Mouse (Mus musculus): ENCODE results near the gene Scgb1b7. TPM values are rescaled to one million over a fixed set of nuclear protein-coding genes. Genes with fewer than 3 reads are reported as not detected.
"Not testable (repeated sequence)": the region's sequence is repeated elsewhere in the genome, so short reads cannot be mapped to it uniquely, and the experiment has no call there.

Scgb1b7 gene
- not detected in 2 replicates for total RNA-seq (2015)
- total RNA-seq (2017) = not detected in 2 replicates

DNA sequence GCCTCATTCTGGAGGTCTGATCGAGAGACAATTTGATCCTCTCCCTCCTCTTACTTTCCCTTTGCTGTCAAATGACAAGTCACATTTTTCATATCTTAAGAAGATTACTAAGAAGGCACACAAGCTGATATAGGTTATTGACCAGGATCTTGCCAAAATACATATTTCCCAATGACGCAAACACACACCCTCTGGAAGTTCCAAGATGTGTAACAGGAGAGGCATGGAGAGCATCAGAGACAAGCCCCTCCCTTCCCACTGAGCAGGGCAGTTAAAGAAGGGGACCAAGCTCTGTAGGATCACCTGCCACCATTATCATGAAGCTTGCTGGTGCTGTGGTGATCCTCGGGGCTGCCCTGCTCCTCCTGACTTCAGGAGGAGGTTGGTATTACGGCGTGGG is at the start of gene Scgb1b7:
Scgb1b7 (plus strand) TSS at position 301 of the 400 bp plus-strand sequence.
- ATAC-seq (replicated peaks; ENCODE audit: poor library complexity) = not testable (repeated sequence)

DNA sequence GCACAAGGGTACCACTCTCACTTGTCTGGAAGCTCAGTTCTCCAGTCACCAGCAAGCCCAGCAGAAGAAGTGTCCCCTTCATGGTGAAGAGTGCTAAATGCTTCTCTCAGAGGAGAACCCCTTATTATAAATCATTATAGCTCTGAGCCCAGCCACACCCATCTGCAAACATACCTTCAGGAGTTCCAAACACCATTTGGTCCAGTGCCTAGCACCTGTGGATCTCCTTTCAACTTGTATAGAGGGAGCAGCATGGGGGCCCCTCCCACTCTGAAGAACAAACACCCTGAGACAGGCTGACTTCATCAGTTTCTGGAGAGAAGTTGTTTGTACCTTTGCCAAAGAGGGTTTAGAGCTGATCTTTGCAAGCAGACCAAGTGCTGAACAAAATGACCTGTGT is 6.8 kb upstream of the Scgb1b7 start, which contains the start of gene Scgb2b7:
Scgb2b7 (minus strand) TSS at position 101 of the 400 bp plus-strand sequence.
- not testable (repeated sequence) for ATAC-seq (replicated peaks; ENCODE audit: poor library complexity)

Other genes starting within 250 kb of the Scgb1b7 start
- not detected in 2 replicates for gene Scgb2b7, start 6.9 kb upstream of the Scgb1b7 start, total RNA-seq (2015)
- not detected in 2 replicates for gene Scgb2b7, start 6.9 kb upstream of the Scgb1b7 start, total RNA-seq (2017)